Mouse (Mus musculus) cerebellum, adult 9-11 months (tissue): ENCODE measurements around the gene Tead3.

Experiments used
- DNase-seq: peaks from one replicate; pipeline ENCODE4 v3.0.0; 2022

Tead3 gene

GRCm38 (mm10) chr17:28300850-28301249 lies 49.8 kb downstream of the Tead3 start:
- no peak for DNase-seq

GRCm38 (mm10) chr17:28300323-28300722 lies 50.3 kb downstream of the Tead3 start:
- no peak for DNase-seq

DNA sequence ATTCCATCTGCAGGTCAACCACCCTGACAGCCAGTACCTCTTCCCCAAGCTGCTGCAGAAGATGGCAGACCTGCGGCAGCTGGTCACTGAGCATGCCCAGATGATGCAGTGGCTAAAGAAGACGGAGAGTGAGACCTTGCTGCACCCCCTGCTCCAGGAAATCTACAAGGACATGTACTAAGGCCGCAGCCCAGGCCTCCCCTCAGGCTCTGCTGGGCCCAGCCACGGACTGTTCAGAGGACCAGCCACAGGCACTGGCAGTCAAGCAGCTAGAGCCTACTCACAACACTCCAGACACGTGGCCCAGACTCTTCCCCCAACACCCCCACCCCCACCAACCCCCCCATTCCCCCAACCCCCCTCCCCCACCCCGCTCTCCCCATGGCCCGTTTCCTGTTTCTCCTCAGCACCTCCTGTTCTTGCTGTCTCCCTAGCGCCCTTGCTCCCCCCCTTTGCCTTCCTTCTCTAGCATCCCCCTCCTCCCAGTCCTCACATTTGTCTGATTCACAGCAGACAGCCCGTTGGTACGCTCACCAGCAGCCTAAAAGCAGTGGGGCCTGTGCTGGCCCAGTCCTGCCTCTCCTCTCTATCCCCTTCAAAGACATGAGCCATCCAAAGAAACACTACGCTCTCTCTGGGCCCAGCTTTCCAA lies 50.8 kb downstream of the Tead3 start:
- no peak for DNase-seq

DNA sequence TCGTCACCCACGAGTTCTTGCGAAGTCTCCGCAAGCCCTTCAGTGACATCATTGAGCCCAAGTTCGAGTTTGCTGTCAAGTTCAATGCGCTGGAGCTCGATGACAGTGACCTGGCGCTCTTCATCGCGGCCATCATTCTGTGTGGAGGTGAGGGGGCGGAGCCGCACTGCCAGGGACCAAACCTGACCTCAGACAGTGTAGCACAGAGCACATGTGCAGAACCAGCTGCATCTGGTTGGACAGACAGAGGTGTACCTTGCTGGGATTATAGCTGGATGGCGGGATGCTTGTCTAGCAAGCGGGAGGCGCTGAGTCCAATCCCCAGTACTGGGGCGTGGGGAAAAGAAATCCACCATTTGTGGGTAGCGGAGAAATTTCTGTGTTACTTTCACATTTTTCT lies 51.7 kb downstream of the Tead3 start:
- DNase-seq, result no peak

DNA sequence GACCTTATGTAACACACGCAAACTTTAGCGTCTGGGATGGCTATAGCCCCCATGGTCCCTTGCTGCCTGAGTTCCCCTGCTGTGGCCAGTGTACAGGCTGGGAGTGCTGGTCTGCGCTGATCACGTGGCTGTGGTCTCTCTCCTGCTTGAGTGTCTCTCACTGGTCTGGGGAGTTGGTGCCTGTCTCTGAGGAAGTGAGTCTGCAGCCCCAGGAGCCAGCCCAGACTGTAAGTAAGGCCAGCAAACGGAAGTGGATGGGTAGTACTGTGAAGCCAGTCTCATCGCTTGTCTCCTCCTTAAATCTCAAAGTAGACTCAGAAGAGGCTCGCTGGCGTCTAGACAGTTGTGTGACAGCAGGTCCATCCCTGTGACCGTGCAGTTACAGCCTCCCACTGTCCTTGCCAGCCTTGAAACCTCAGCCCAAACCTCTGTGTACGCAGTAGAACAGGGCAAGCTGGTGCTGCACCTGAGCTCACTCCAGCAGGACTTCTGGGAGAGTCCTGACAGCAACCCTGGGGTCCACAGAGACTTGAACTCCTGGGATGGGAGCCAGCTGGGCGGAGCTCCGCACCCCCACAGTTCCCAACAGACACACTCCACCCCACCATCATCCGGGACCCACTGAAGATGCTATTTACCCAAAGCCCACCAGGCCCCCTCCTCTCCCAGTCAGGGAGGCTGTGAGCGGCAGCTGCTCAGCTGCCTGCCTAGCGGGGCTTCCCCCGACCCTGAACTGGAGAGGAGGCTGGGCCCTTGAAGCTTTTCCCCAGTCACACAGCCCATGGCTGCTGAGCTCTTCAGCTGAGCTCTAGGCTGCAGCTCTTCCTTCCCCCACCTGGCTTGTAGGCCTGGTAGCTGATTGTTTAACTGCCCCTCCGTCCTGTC lies 55.9 kb downstream of the Tead3 start:
- DNase-seq, result no peak

DNA sequence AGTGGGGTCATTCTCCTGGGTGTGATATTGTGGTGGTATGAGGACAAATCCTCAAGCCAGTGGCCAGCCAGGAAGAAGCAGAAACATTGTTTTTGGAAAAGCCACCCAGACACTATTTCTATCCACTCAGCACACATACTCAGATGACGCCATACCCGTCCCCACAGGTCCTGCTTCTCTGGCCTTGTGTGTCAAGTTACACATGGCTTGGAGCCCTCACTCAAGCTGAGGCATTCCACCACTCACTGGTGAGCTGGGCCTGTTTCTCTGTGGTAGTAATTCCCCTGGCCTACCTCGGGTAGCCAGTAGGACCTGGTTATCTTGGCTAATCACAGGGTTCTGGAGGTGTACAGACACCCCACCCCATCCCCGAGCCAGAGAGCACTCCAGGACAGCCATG lies 56.9 kb downstream of the Tead3 start:
- no peak for DNase-seq

DNA sequence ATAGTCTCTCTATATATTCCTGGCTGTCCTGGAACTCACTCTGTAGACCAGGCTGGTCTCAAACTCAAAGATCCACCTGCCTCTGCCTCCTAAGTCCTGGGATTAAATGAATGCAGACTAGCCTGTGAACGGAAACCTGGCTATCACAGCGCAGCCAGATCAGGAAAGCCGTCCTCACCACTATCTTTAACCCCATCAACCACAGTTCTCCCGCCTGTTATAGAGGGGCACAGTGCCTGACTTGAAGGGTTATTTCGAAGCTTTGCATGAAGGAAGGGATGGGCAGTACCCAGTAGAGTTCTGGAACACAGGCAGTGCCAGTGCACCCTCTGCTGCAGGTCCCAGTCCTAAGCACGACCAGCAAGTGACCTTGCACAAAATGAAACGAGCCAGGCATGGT lies 59.3 kb downstream of the Tead3 start:
- DNase-seq, result no peak

GRCm38 (mm10) chr17:28290671-28291070 lies 59.9 kb downstream of the Tead3 start:
- DNase-seq, result no peak

DNA sequence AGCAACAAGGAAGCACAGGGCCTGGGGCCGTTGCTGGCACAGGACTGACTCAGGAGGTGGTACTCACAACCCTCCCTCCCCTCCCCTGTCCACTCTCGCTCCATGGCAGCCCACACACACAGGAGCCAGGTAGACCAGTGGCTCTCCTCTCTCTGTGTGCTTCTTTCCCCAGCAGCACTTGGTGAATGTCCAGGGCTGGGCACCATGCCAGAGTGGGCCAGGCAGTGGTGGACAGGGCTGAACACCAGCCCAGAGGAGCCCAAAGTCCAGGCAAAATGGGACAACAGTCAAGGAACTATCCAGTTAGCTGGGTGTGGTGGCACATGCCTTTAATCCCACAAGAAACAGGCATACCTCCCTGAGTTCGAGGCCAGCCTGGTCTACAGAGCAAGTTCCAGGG lies 60.4 kb downstream of the Tead3 start:
- DNase-seq, result no peak

DNA sequence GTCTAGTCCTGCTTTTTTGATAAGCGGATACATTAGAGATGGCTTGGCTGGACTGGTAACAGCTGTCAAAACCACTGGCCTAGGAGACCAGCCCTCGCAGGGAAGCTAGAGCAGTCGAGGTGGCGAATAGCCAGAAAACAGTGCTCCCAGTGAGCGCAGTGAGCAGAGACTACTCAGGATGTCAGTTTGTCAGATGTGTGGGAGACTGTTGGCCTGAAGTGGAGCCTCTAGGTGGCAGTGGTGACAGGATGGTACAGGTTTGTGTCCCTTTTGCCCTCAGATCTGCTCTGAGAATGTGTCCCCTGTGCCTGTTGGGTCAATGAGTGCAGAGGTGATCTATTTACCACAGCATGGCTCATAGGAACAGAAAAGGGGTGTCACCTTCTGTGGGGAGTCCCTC lies 62.6 kb downstream of the Tead3 start:
- DNase-seq, result no peak

DNA sequence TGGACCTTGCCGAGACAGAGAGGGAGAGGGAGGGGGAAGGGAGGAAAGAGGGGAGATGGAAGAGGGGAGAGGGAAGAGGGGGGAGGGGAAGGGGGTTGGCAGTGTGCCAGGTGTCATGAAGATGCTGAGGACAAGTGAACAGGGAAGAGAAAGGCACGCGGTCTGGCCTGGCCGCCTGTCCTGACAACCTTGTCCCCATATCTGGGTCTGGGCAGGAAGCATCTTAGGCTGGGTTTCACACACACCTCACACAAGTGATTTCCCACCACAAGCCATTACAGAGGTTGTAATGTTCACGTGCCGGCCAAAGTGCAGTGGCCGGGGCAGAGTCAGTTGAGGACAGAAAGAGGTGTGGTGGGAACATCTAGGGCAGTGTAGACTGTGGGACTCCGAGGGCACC lies 63.0 kb downstream of the Tead3 start:
- no peak for DNase-seq

DNA sequence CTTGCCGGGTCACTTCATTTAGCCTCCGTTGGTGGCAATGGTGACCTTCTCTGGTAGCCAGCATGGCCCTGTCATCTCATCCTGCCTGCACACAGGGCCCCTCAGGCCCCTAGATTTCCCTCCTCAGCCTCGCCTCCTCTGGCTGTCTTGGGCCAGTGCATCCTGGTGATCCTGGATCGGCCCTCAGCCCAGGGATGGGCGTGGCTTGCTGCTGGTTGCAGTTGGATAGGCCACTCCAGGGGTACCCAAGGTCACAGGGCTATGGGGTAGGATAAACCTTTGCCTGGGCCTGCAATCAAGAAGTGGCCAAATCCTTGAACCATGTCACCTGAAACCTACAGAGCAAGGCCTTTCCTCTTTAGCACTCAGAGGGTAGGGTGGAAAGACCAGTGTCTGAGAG lies 63.7 kb downstream of the Tead3 start:
- DNase-seq, result no peak

GRCm38 (mm10) chr17:28286133-28286532 lies 64.5 kb downstream of the Tead3 start:
- no peak for DNase-seq

DNA sequence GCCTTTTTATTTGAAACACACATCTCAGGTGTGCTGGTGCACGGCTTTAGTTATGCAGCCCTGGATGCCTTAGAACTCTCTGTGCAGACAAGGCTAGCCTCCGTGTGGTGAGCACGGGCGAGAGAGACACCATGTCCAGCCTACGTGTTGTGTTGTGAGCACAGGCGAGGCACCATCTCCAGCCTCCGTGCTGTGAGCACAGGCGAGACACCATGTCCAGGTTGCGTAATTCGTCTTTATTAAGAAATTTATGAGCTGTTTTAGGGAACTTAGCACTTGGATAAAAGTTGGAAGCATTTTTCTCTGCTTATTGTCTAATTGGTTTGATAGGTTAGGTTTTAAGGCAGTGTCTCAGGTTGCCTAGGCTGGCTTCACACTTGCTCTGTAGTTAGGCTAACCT lies 67.4 kb downstream of the Tead3 start:
- DNase-seq, result no peak

GRCm38 (mm10) chr17:28281866-28282441 lies 68.7 kb downstream of the Tead3 start:
- no peak for DNase-seq
